Mouse (Mus musculus) cerebellum, adult 2 months (tissue): ENCODE measurements around the gene Ripor1.

ENCODE experiments used
- CTCF ChIP-seq: fragments of 200-500 bp; IDR thresholded peaks from 2 replicates; pipeline ENCODE4 v1.5.1; 2011; ENCODE audit warnings: low read depth, mild to moderate bottlenecking, control low read depth, low read length, moderate library complexity, borderline replicate concordance; ENCODE audit not compliant: insufficient read depth
- POLR2A ChIP-seq: fragments of 200-500 bp; IDR thresholded peaks from 2 replicates; pipeline ENCODE4 v1.6.1; 2011; ENCODE audit warnings: low read length, control low read depth, borderline replicate concordance; ENCODE audit not compliant: insufficient read depth

DNA sequence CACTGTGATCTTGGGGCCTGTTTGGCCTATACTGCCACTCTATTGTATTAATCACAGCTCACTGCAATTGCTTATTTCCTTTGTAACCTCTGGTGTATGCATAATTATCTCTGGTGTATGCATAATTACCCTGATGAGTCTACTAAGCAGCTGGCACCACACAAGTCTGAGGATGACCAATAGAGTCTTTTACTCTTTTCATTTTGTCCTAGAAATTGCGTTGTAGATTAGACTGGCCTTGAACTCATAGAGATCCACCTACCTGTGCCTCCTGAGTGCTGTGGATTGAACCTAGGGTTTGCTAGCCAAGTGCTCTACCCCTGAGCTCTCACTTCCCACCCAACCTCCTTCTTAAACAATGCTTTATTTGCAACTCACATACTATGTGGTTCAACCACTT, 21.0 kb downstream of the Ripor1 start:
- no peak for TF ChIP-seq CTCF
- TF ChIP-seq POLR2A, result no peak
